Mouse (Mus musculus) embryonic facial prominence, embryonic 14.5 days (tissue): ENCODE results near the gene Pick1. TPM values are rescaled to one million over a fixed set of nuclear protein-coding genes. Genes with fewer than 3 reads are reported as not detected.
A peak's percentile ranks its signal among the peaks of the same experiment; 100 is the strongest.

Experiments
- ATAC-seq: fragments of 200-750 bp; cut with Nextera tagmentation; 2 replicates; pipeline ENCODE4 v1.8.0; 2017; ENCODE audit warnings: low read depth, moderate number of reproducible peaks, moderate TSS enrichment
- DNase-seq: peaks from one replicate; pipeline ENCODE4 v3.0.0-alpha.2; 2015; ENCODE audit warnings: low spot score
- H3K27ac ChIP-seq: fragments of 300-500 bp; sonication (generic); replicated peaks from 2 replicates; pipeline ENCODE4 v1.5.1; 2014; ENCODE audit warnings: low read depth, mild to moderate bottlenecking, low read length, moderate library complexity
- H3K27me3 ChIP-seq: fragments of 300-500 bp; sonication (generic); replicated peaks from 2 replicates; pipeline ENCODE4 v1.6.1; 2014; ENCODE audit warnings: low read length; ENCODE audit not compliant: control insufficient read depth, insufficient read depth
- H3K36me3 ChIP-seq: fragments of 300-500 bp; sonication (generic); 2 replicates; pipeline ENCODE4 v1.6.1; 2014; ENCODE audit warnings: low read length, mixed read lengths; ENCODE audit not compliant: control insufficient read depth, insufficient read depth
- H3K4me1 ChIP-seq: fragments of 300-500 bp; sonication (generic); 2 replicates; pipeline ENCODE4 v1.6.1; 2014; ENCODE audit warnings: antibody characterized with exemption, low read length; ENCODE audit not compliant: control insufficient read depth, insufficient read depth
- H3K4me2 ChIP-seq: fragments of 300-500 bp; sonication (generic); 2 replicates; pipeline ENCODE4 v1.6.1; 2014; ENCODE audit warnings: low read depth, mild to moderate bottlenecking, low read length, moderate library complexity, mixed read lengths
- H3K4me3 ChIP-seq: fragments of 300-500 bp; sonication (generic); 2 replicates; pipeline ENCODE4 v1.5.1; 2014; ENCODE audit warnings: low read depth, mild to moderate bottlenecking, low read length
- H3K9ac ChIP-seq: fragments of 300-500 bp; sonication (generic); 2 replicates; pipeline ENCODE4 v1.6.1; 2014; ENCODE audit warnings: low read depth, mild to moderate bottlenecking, low read length, moderate library complexity, mixed read lengths
- H3K9me3 ChIP-seq: fragments of 300-500 bp; sonication (generic); 2 replicates; pipeline ENCODE4 v1.6.1; 2016; ENCODE audit warnings: low read length; ENCODE audit not compliant: control insufficient read depth
- WGBS: fragments of 180-500 bp; shearing (Covaris S2); extraction: QIAGEN DNeasy Blood & Tissue Kit; methylation state at CpG from one replicate; pipeline ENCODE4 v1.1.7; 2014; 5-methylcytosine and 5-hydroxymethylcytosine counted together
- polyA plus RNA-seq: library from polyadenylated mRNA; unstranded; fragments of >200 nt; fragmentation: Nextera tagmentation; extraction: Ambion mirVana; gene quantifications from 2 replicates; pipeline ENCODE4 v1.2.1, GENCODE M21; 2014

Pick1 gene
- polyA plus RNA-seq, 1 experiment from 2014 or later, result 18.1 TPM

DNA sequence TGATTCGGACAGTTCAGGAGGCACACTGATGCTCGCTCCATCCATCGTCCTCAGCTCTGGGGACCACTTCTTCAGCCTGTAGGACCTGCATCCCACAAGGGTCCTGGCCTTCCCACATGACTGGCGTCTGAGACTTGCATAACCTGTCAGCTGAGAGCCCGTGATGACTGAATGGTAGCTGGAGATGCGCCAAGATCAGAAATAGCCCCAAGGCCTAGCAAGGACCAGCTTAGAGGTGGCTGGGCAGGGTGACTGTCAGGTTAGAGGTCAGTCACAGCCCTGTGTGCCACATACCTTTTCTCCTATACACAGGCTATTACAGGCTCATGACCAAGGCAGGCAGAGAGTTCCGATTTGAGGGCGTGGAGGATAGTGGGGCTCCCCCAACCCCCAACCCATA lies 33.5 kb upstream of the Pick1 start:
- Histone ChIP-seq H3K36me3 (no peaks in the 10 kb centered on the region), H3K27ac (no peak overlapping the region), H3K9ac (no peak overlapping the region), H3K27me3 (no peaks in the 10 kb centered on the region), H3K4me1 (peaks cover 21% of the 10 kb centered on the region), H3K4me3 (no peak overlapping the region), H3K9me3 (no peaks in the 10 kb centered on the region), H3K4me2 (no peak overlapping the region)
- ATAC-seq, result no peak
- no peak for DNase-seq
- WGBS, result 74% methylated on average over 8 of the region's 8 CpGs

DNA sequence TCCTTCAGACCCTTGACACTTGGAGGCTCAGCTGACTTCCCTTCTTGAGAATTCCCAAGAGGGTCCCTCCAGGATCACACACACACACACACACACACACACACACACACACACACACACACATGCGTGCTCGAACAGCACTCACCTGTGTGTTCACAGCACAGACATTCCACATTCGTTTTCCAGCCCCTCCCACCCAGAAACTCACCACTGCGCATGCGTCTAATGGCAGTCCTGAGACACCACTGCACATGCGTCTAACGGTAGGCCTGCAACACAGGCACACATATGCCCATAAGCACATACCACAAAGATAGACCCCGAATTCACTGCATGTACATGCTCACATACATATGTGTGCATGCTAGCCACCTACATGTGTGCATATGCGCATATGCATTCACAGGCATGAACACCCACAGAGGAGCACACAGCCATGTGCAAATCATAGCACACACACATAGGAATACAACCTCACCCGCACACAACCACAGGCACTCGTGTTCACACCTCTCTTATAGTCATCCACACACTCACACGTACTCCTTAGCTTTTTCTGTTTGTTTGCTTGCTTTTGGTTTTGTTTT lies 29.5 kb upstream of the Pick1 start:
- H3K4me1 ChIP-seq, result peaks cover 16% of the 10 kb centered on the region
- ATAC-seq (no peak), DNase-seq (no peak)
- H3K36me3 ChIP-seq, result no peaks in the 10 kb centered on the region
- H3K4me3 ChIP-seq, result no peak overlapping the region
- no peaks in the 10 kb centered on the region for H3K9me3 ChIP-seq
- no peak overlapping the region for H3K27ac ChIP-seq
- 89% methylated on average over 11 of the region's 12 CpGs for WGBS
- H3K27me3 ChIP-seq, result no peaks in the 10 kb centered on the region
- no peak overlapping the region for H3K4me2 ChIP-seq
- H3K9ac ChIP-seq, result no peak overlapping the region

DNA sequence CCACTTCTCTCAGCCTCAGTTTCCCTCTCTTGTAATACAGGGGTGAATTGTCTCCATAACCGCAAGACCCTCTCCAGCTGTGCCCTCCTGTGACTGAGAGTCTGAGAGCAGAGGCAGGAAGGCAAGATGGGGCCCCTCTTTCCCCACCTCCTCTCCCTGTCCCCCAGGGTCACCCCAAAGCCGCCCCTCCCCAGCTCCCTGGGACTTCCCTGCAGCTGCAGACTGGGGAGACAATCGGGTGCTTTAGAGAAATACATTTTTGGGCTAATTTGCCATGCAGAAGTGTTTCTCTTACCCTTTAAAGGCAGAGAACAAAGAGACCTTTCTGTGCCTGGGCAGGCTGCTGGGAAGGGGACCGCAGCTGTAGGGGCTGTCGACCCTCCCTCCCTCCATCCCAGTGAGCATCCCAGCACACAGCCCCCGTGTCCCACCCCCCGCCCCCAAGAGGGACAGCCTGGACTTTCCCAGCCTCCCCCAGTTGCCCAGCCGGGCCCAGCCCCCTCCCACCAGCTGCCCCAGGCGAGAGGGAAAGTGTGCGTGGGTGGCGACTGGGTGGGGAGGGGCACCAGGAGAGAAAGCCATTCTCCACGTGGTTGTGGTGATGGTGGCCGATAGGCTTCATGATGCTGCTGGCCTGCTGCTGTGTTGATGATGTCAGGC lies 27.4 kb upstream of the Pick1 start:
- no peaks in the 10 kb centered on the region for H3K36me3 ChIP-seq
- DNase-seq (peak; percentile 64), ATAC-seq (peak; percentile 79)
- H3K9me3 ChIP-seq, result no peaks in the 10 kb centered on the region
- H3K4me3 ChIP-seq, result no peak overlapping the region
- H3K27ac ChIP-seq, result peak overlapping the region; percentile 58
- H3K9ac ChIP-seq, result peak overlapping the region; percentile 34
- no peaks in the 10 kb centered on the region for H3K27me3 ChIP-seq
- peaks cover 15% of the 10 kb centered on the region; the same call in 1 of the 2 replicates for H3K4me1 ChIP-seq
- WGBS, result 17% methylated on average over 9 of the region's 13 CpGs
- peak overlapping the region; percentile 40; the same call in 1 of the 2 replicates for H3K4me2 ChIP-seq

DNA sequence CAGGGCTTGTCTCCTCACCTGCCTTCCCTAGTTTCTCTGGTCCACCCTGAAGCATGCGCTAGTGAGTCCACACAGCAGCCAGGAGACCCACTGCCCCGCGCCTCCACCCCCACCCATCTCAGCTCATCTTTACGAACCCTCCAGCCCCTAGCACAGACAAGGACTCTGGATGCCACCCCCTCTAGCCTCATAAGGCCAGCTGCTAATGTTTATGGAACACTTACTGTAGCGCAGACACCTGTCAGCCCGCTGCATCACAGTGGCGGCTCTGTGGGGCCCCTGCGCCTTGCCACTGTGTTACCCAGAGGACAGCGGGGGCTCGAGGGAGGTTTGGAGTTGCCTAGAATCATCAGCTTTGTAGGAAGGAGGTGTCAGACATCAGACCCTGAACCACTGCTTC lies 26.4 kb upstream of the Pick1 start:
- peaks cover 15% of the 10 kb centered on the region; the same call in 1 of the 2 replicates for H3K4me1 ChIP-seq
- DNase-seq (peak; percentile 59), ATAC-seq (peak; percentile 51; the same call in 1 of the 2 replicates)
- no peaks in the 10 kb centered on the region for H3K27me3 ChIP-seq
- H3K4me3 ChIP-seq, result no peak overlapping the region
- peak overlapping the region; percentile 20; the same call in 1 of the 2 replicates for H3K9ac ChIP-seq
- H3K27ac ChIP-seq, result peak overlapping the region; percentile 58
- WGBS, result 35% methylated on average over 10 of the region's 10 CpGs
- no peaks in the 10 kb centered on the region for H3K9me3 ChIP-seq
- no peaks in the 10 kb centered on the region for H3K36me3 ChIP-seq
- H3K4me2 ChIP-seq, result no peak overlapping the region

DNA sequence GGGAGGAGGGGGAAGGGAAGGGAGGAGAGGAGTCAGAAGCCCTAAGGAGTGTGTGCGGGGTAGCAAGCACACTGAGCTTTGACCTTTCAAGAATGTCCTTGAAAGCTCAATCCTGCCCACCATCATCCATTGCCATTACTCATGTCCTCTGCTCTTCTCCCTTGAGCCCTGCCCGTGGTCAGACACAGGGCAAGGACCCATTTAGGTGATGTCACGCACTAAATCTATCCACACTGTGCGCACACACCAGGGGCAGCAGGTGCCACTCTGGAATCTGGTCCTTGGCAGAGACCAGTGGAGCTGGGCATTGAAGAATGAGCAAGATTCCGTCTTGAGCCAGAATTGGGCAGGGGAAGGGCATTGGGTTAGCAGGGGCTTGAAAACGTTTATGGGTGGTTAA lies 20.8 kb upstream of the Pick1 start:
- no peaks in the 10 kb centered on the region for H3K27me3 ChIP-seq
- H3K4me2 ChIP-seq, result no peak overlapping the region
- H3K9me3 ChIP-seq, result no peaks in the 10 kb centered on the region
- no peaks in the 10 kb centered on the region for H3K36me3 ChIP-seq
- H3K9ac ChIP-seq, result no peak overlapping the region
- DNase-seq (no peak), ATAC-seq (no peak)
- no peak overlapping the region for H3K4me3 ChIP-seq
- WGBS, result 73% methylated on average over 6 of the region's 6 CpGs
- no peak overlapping the region for H3K27ac ChIP-seq
- no peaks in the 10 kb centered on the region for H3K4me1 ChIP-seq

DNA sequence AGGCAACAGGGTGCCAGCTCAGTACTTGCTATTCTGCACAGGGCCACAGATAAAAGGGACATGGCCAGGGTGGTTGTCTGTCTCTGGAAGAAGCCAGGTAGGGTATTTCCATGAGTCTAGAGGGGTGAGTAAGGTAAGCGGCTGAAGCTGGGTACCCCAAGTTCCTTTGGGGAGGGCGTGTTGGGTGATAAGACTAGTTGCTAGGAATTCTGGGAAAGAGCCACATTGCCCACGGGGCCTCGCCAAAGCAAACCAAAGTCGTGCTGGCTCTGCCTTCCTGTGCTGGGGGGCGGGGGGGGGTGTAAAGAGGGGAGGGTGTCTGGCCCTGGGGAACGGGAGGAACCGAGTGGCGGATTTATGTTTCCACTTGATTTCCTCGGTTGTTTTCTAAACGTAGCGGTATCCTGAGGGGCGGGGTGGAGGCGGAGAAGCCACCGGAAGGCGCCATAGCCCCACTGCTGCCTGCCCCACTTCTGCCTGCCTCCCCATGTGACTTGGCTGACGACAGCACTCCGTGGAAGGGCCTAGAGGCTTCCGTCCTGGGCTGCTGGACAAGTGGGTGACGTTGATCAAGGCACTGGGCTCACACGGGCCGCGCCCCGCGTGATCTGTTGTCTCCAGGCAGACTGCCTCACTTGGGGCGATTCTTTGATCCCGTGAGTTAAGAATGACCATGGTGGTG lies 20.1 kb upstream of the Pick1 start:
- DNase-seq (no peak), ATAC-seq (0 out of 2 replicates have a peak, but pooled peaks have one; percentile 28)
- Histone ChIP-seq H3K9me3 (no peaks in the 10 kb centered on the region), H3K27ac (no peak overlapping the region), H3K36me3 (no peaks in the 10 kb centered on the region), H3K4me1 (no peaks in the 10 kb centered on the region), H3K27me3 (no peaks in the 10 kb centered on the region), H3K4me3 (no peak overlapping the region), H3K4me2 (no peak overlapping the region), H3K9ac (no peak overlapping the region)
- 83% methylated on average over 22 of the region's 27 CpGs for WGBS

DNA sequence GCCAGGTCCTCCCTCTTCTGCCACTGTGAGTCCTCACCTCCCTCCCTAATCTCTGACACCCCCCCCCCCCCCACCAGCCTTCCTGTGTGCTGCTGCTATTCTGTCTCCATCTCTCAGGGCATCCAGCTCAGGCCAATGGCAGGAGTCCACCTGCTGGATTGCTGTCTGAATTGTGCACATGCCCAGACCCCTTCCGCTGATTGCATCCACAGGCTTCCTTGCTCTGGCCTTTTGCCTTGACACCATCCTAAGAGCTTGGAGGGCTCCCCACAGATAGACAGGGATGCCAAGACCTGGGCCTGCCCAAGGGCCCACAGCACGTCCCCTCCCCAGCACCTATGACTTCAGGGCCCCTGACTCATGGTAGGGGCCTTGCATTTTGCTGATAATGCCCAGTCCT lies 18.6 kb upstream of the Pick1 start:
- 58% methylated on average over 2 of the region's 2 CpGs for WGBS
- Histone ChIP-seq H3K4me3 (no peak overlapping the region), H3K27me3 (no peaks in the 10 kb centered on the region), H3K9me3 (no peaks in the 10 kb centered on the region), H3K4me1 (no peaks in the 10 kb centered on the region), H3K27ac (no peak overlapping the region), H3K9ac (no peak overlapping the region), H3K36me3 (no peaks in the 10 kb centered on the region), H3K4me2 (no peak overlapping the region)
- DNase-seq (no peak), ATAC-seq (no peak)

DNA sequence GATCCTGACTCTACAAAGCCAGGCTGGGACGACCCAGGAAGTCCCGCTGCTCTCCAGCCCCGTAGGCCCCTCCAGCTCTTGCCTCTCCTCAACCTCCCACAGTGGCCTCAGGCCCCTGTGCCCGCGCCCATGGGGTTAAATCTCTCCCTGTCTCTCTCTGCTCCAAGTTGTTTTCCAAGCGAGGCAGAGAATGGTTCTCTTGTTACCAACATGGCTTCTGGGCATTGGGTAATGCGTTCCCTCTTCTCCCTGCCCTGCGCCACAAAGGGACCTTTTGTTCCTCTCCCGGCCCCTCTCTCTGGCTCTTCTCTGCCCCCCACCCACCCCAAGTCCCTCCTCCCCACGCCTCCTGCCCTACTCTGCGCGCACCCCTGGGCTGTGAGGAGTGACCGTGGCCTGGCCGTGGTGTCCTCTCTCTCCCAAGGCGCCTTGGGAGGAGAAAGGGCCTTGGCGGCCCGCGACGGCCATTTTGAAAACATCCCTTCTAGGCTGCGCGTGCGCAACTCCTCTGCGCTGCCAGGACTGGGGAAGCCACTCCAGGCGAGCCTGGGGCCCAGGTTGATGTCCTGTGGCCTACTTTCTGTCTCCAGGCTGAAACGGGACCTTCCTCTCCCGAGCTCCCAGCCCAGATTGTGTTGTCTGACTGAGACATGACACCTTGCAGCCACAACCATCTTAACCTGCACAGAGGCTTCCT lies 16.1 kb upstream of the Pick1 start:
- Histone ChIP-seq H3K4me3 (no peak overlapping the region), H3K4me2 (no peak overlapping the region), H3K27ac (peak overlapping the region; percentile 39; the same call in 1 of the 2 replicates), H3K9ac (no peak overlapping the region), H3K9me3 (no peaks in the 10 kb centered on the region), H3K4me1 (no peaks in the 10 kb centered on the region), H3K36me3 (no peaks in the 10 kb centered on the region), H3K27me3 (no peaks in the 10 kb centered on the region)
- DNase-seq (peak; percentile 56), ATAC-seq (peak; percentile 62; the same call in 1 of the 2 replicates)
- WGBS, result 60% methylated on average over 26 of the region's 26 CpGs
